Mouse (Mus musculus) stomach, postnatal 0 days (tissue): ENCODE results near the gene Lpar2. TPM values are rescaled to one million over a fixed set of nuclear protein-coding genes. Genes with fewer than 3 reads are reported as not detected.

Experiments
- ATAC-seq: fragments of 200-750 bp; cut with Nextera tagmentation; 2 replicates; pipeline ENCODE4 v1.8.0; 2017; ENCODE audit not compliant: low FRiP score, low TSS enrichment
- DNase-seq: peaks from one replicate; pipeline ENCODE4 v3.0.0-alpha.2; 2016; ENCODE audit warnings: low spot score
- H3K27ac ChIP-seq: fragments of 300-500 bp; sonication (generic); replicated peaks from 2 replicates; pipeline ENCODE4 v1.5.1; 2014; ENCODE audit warnings: mild to moderate bottlenecking, control low read depth
- H3K27me3 ChIP-seq: fragments of 300-500 bp; sonication (generic); 2 replicates; pipeline ENCODE4 v1.6.1; 2014; ENCODE audit warnings: low read length; ENCODE audit not compliant: control insufficient read depth, insufficient read depth
- H3K36me3 ChIP-seq: fragments of 300-500 bp; sonication (generic); 2 replicates; pipeline ENCODE4 v1.6.1; 2014; ENCODE audit warnings: low read length, mixed read lengths; ENCODE audit not compliant: control insufficient read depth, insufficient read depth
- H3K4me1 ChIP-seq: fragments of 300-500 bp; sonication (generic); replicated peaks from 2 replicates; pipeline ENCODE4 v1.6.1; 2014; ENCODE audit warnings: antibody characterized with exemption; ENCODE audit not compliant: control insufficient read depth, insufficient read depth
- H3K4me2 ChIP-seq: fragments of 300-500 bp; sonication (generic); replicated peaks from 2 replicates; pipeline ENCODE4 v1.6.1; 2014; ENCODE audit warnings: low read depth, mild to moderate bottlenecking, control low read depth, moderate library complexity
- H3K4me3 ChIP-seq: fragments of 300-500 bp; sonication (generic); 2 replicates; pipeline ENCODE4 v1.5.1; 2014; ENCODE audit warnings: low read depth, low read length, control low read depth
- H3K9ac ChIP-seq: fragments of 300-500 bp; sonication (generic); 2 replicates; pipeline ENCODE4 v1.6.1; 2014; ENCODE audit warnings: mild to moderate bottlenecking, low read length, control low read depth, mixed read lengths
- H3K9me3 ChIP-seq: fragments of 300-500 bp; sonication (generic); 2 replicates; pipeline ENCODE4 v1.6.1; 2016; ENCODE audit warnings: low read length; ENCODE audit not compliant: control insufficient read depth
- CTCF ChIP-seq: IDR thresholded peaks from 2 replicates; pipeline ENCODE4 v1.5.1; 2016; ENCODE audit warnings: antibody characterized with exemption, low read depth, mild to moderate bottlenecking, moderate library complexity
- EP300 ChIP-seq: optimal IDR thresholded peaks from 2 replicates; pipeline ENCODE3; 2016; ENCODE audit warnings: antibody characterized with exemption
- WGBS: fragments of 180-500 bp; shearing (Covaris S2); extraction: QIAGEN DNeasy Blood & Tissue Kit; methylation state at CpG from one replicate; pipeline ENCODE4 v1.1.7; 2014; 5-methylcytosine and 5-hydroxymethylcytosine counted together
- polyA plus RNA-seq: library from polyadenylated mRNA; unstranded; fragments of >200 nt; fragmentation: Nextera tagmentation; extraction: Ambion mirVana; gene quantifications from 2 replicates; pipeline ENCODE4 v1.2.1, GENCODE M21; 2015

Lpar2 gene
- polyA plus RNA-seq, 1 experiment from 2014 or later: 0.24 TPM

DNA sequence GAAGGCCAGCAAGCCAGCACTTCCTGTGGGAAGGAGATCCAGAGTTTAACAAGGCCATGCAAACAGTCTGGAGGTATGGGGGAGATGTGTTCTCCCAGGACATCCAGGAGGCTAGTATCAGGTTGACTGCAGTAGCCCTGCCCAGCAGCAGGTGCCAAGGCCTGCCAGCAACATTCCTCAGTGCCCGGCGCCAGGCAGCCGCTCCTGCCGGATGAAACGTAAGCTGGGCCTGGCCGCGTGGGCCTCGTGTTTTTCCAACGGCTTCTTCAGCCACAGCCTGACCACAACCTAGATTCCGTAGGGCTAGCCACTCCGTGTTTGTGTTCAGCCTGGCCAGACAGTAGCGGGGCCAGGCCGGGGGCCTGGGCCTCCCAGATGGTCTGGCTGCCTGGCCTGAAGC lies 52.4 kb downstream of the Lpar2 start:
- Histone ChIP-seq H3K27me3 (no peaks in the 10 kb centered on the region), H3K27ac (no peak overlapping the region), H3K4me1 (no peaks in the 10 kb centered on the region), H3K36me3 (no peaks in the 10 kb centered on the region), H3K4me2 (no peak overlapping the region), H3K9me3 (no peaks in the 10 kb centered on the region), H3K9ac (no peak overlapping the region), H3K4me3 (no peak overlapping the region)
- no peak for ATAC-seq
- TF ChIP-seq EP300: no peak
- no peak for DNase-seq
- 76% methylated on average over 13 of the region's 13 CpGs for WGBS

DNA sequence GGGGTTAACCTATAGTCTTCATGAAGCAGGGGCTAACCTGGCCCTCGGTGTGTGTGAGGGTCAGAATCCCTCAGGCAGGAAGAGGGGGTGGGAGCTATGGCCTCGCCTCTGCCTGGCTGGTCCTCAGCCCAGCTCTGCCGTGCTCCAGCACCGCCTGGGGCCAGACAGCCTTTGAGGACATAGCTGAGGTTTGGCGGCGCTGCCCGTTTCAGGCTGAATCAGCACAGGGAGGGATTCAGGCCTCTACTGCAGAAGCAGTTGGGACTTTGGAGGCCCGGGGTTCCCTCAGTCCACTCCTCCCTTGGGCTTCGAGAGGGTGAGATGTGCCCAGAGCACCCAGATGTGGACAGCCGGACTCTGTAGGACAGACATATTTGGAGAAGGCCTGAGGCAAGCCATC lies 53.9 kb downstream of the Lpar2 start:
- H3K4me1 ChIP-seq: no peaks in the 10 kb centered on the region
- H3K4me3 ChIP-seq: no peak overlapping the region
- ATAC-seq (no peak), DNase-seq (no peak)
- H3K27ac ChIP-seq: no peak overlapping the region
- TF ChIP-seq CTCF (no peak), EP300 (no peak)
- WGBS: 53% methylated on average over 10 of the region's 10 CpGs
- H3K27me3 ChIP-seq: no peaks in the 10 kb centered on the region; the same call in 1 of the 2 replicates
- no peak overlapping the region for H3K9ac ChIP-seq
- H3K4me2 ChIP-seq: no peak overlapping the region
- H3K9me3 ChIP-seq: no peaks in the 10 kb centered on the region
- no peaks in the 10 kb centered on the region for H3K36me3 ChIP-seq

DNA sequence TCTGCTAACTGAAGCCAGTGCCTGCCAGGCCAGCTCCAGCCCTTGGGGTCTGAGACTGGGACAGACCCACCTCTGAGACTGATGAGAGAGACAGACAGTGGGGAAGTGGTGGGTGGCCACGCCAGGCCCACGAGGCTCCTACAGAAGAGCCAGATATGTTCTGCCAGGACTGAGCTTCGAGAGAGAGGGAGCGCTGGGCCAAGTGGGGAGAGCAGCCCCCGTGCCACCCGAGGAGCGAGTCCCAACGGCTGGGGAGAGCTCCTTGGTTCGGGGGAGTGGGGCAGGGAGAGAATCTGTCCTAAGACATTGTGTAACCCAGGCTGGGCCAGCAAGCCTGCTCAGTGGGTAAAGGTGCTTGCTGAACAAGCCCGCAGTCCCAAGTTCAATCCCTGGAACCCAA lies 54.7 kb downstream of the Lpar2 start:
- 80% methylated on average over 10 of the region's 10 CpGs for WGBS
- H3K9me3 ChIP-seq: no peaks in the 10 kb centered on the region
- H3K9ac ChIP-seq: no peak overlapping the region
- no peak overlapping the region for H3K27ac ChIP-seq
- no peak for ATAC-seq
- TF ChIP-seq CTCF (no peak), EP300 (no peak)
- peaks cover 7% of the 10 kb centered on the region; the same call in 1 of the 2 replicates for H3K27me3 ChIP-seq
- H3K4me1 ChIP-seq: no peaks in the 10 kb centered on the region
- no peak overlapping the region for H3K4me2 ChIP-seq
- no peak overlapping the region for H3K4me3 ChIP-seq
- no peak for DNase-seq
- H3K36me3 ChIP-seq: no peaks in the 10 kb centered on the region

DNA sequence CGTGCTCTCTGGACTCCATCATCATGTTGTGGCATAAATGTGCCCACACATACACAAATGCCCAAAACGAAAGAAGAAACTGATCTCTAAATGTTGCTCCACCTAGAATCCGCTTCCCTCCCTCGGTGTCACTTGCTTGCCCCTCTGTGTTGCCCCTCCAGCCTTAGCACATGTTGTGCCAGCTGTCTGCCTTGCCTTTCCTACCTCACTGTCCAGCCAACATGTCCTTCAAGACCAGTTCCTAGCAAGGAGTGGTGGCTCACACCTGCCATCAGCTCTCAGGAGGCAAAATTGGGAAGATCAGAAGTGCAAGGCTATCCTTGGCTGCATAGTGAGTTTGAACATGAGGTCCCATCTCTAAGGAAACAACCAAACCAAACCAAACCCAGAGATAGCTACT lies 55.2 kb downstream of the Lpar2 start:
- no peak overlapping the region for H3K4me2 ChIP-seq
- no peak for TF ChIP-seq EP300
- no peak for TF ChIP-seq CTCF
- H3K27ac ChIP-seq: no peak overlapping the region
- no peak for DNase-seq
- no peaks in the 10 kb centered on the region for H3K9me3 ChIP-seq
- ATAC-seq: no peak
- no peak overlapping the region for H3K4me3 ChIP-seq
- H3K4me1 ChIP-seq: no peaks in the 10 kb centered on the region
- 86% methylated on average over 4 of the region's 4 CpGs for WGBS
- H3K36me3 ChIP-seq: no peaks in the 10 kb centered on the region
- no peak overlapping the region for H3K9ac ChIP-seq
- H3K27me3 ChIP-seq: peaks cover 9% of the 10 kb centered on the region; the same call in 1 of the 2 replicates

DNA sequence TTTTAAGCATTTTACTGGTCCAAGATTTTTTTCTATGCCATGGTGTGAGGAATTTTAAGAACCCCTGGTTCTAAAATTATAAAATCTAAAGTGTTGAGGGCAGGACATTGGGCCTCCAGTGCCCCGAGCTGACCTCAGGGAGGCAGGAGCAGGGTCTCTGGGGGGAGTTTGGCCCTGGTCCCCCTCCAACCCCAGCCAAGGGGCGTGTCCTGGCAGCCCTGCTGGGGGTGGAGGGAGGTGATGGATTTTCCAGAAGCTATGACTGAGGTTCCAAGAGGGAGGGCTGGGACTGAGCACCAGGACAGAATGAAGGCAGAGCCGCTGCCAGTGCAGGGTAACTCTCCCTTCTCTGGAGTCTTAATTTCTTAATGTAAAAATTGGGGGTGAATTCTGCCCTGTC lies 55.8 kb downstream of the Lpar2 start:
- WGBS: 54% methylated on average over 3 of the region's 3 CpGs
- H3K27me3 ChIP-seq: peaks cover 13% of the 10 kb centered on the region; the same call in 1 of the 2 replicates
- H3K9ac ChIP-seq: no peak overlapping the region
- DNase-seq (no peak), ATAC-seq (no peak)
- TF ChIP-seq CTCF (no peak), EP300 (no peak)
- H3K36me3 ChIP-seq: no peaks in the 10 kb centered on the region
- no peaks in the 10 kb centered on the region for H3K4me1 ChIP-seq
- H3K27ac ChIP-seq: no peak overlapping the region
- H3K9me3 ChIP-seq: no peaks in the 10 kb centered on the region
- H3K4me3 ChIP-seq: no peak overlapping the region
- no peak overlapping the region for H3K4me2 ChIP-seq

DNA sequence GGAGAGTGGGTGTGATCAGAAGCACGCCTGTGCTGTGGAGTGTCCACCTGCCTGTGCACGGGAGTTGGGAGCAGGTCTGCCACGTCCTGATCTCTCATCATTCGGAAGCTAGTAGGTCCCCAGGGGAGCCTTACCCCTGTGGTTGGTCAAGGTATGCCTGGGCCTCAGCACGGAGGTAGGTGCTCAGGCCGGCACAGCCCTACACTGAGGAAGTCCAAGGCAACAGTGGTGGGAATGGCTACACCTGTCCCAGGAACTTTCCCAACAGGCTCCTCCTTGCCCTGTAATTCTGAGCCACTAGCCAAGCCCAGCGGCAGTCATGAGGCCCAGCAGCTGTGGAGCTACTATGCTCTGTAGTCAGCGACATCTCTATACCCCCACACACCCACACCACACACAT lies 57.4 kb downstream of the Lpar2 start:
- TF ChIP-seq EP300: no peak
- TF ChIP-seq CTCF: no peak
- Histone ChIP-seq H3K9me3 (no peaks in the 10 kb centered on the region), H3K27me3 (peaks cover 29% of the 10 kb centered on the region; the same call in 1 of the 2 replicates), H3K9ac (no peak overlapping the region), H3K36me3 (no peaks in the 10 kb centered on the region), H3K4me2 (no peak overlapping the region), H3K4me3 (no peak overlapping the region), H3K27ac (no peak overlapping the region), H3K4me1 (no peaks in the 10 kb centered on the region)
- no peak for DNase-seq
- 68% methylated on average over 8 of the region's 8 CpGs for WGBS
- no peak for ATAC-seq

Other genes with a start within 250 kb of the Lpar2 start
- gene Zfp868, start 196.9 kb upstream of the Lpar2 start, polyA plus RNA-seq: 9.0 and 11.0 TPM in 2 replicates
- gene Zfp964, start 167.9 kb upstream of the Lpar2 start, polyA plus RNA-seq: 0.57 and 0.61 TPM in 2 replicates
- 11.1 and 12.3 TPM in 2 replicates for gene Zfp869, start 111.7 kb upstream of the Lpar2 start, polyA plus RNA-seq
- gene Zfp963, start 72.5 kb upstream of the Lpar2 start, polyA plus RNA-seq: 2.8 and 3.3 TPM in 2 replicates
- 0.34 and 0.39 TPM in 2 replicates for gene Gm20422, start 47.5 kb upstream of the Lpar2 start, polyA plus RNA-seq
- 19.4 and 21.5 TPM in 2 replicates for gene Atp13a1, start 31.3 kb upstream of the Lpar2 start, polyA plus RNA-seq
- gene Zfp866, start 31.3 kb upstream of the Lpar2 start, polyA plus RNA-seq: 8.4 and 9.0 TPM in 2 replicates
- gene Gmip, start 13.8 kb upstream of the Lpar2 start, polyA plus RNA-seq: 5.8 and 6.0 TPM in 2 replicates
- gene Pbx4, start 10.1 kb downstream of the Lpar2 start, polyA plus RNA-seq: 4.9 and 5.1 TPM in 2 replicates
- gene Cilp2, start 65.3 kb downstream of the Lpar2 start, polyA plus RNA-seq: 0.30 and 0.36 TPM in 2 replicates
- gene Tssk6, start 79.8 kb downstream of the Lpar2 start, polyA plus RNA-seq: 2.1 and 2.7 TPM in 2 replicates
- 199 and 205 TPM in 2 replicates for gene Ndufa13, start 80.1 kb downstream of the Lpar2 start, polyA plus RNA-seq
- 1.6 and 2.7 TPM in 2 replicates for gene Yjefn3, start 80.3 kb downstream of the Lpar2 start, polyA plus RNA-seq
- 32.4 and 36.4 TPM in 2 replicates for gene Gatad2a, start 174.0 kb downstream of the Lpar2 start, polyA plus RNA-seq
- gene Mau2, start 220.3 kb downstream of the Lpar2 start, polyA plus RNA-seq: 22.4 and 24.4 TPM in 2 replicates
- 21.2 and 22.0 TPM in 2 replicates for gene Sugp1, start 220.4 kb downstream of the Lpar2 start, polyA plus RNA-seq